Mouse (Mus musculus): Measurements from ENCODE around the gene Golgb1. TPM values are rescaled to one million over a fixed set of nuclear protein-coding genes. Genes with fewer than 3 reads are reported as not detected.

Golgb1 gene
- polyA plus RNA-seq, 1 experiment from 2014 or later: 97.2 TPM

DNA sequence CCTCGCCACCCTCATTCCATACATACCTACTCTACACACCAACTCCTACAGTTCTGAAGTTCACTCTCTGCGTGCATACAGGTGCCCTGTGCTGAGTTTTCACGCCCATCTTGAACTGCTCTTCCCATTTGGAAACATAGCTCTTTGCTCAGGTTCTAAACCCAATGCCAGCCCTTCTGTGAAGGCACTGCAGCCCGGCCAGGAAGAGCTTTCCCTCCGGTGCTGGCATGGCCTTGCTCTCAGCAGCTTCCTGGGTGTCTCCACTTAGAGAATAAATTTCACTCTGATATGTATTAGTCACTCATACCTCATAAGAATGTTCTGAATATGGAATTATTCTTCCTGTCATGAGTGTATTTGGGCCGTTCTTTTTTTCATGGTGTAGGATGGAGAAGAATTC lies 50.4 kb downstream of the Golgb1 start:
- no peak for ATAC-seq (ENCODE audit: low read depth)
- Histone ChIP-seq H3K9ac (ENCODE audit: low read length) (no peak overlapping the region), H3K36me3 (ENCODE audit: control insufficient read depth, insufficient read depth, low read length) (peaks cover 28% of the 10 kb centered on the region), H3K4me2 (ENCODE audit: low read depth, low read length) (no peak overlapping the region), H3K27me3 (ENCODE audit: control insufficient read depth, insufficient read depth, low read depth, low read length) (no peaks in the 10 kb centered on the region), H3K4me1 (replicated peaks; ENCODE audit: control insufficient read depth, insufficient read depth, low read length) (no peaks in the 10 kb centered on the region), H3K4me3 (ENCODE audit: low read length) (no peak overlapping the region), H3K9me3 (ENCODE audit: control insufficient read depth, low read length) (no peaks in the 10 kb centered on the region), H3K27ac (ENCODE audit: low read length) (no peak overlapping the region)
- 81% methylated on average over 6 of the region's 6 CpGs for WGBS

DNA sequence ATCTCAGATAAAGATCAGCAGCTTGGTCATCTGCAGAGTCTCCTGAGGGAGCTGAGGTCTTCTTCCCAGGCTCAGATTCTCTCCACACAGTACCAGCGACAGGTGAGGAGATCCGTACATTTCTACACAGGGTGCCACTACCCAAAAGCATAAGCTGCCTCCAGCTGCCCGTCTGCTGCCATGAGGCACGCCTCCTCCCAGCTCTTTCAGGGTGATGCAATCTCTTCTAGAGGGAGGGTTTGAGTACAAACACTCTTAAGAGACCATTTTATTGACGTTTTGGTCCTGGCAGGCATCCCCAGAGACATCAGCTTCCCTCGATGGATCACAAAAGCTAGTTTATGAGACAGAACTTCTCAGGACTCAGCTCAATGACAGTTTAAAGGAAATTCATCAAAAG lies 50.9 kb downstream of the Golgb1 start:
- no peak for ATAC-seq (ENCODE audit: low read depth)

DNA sequence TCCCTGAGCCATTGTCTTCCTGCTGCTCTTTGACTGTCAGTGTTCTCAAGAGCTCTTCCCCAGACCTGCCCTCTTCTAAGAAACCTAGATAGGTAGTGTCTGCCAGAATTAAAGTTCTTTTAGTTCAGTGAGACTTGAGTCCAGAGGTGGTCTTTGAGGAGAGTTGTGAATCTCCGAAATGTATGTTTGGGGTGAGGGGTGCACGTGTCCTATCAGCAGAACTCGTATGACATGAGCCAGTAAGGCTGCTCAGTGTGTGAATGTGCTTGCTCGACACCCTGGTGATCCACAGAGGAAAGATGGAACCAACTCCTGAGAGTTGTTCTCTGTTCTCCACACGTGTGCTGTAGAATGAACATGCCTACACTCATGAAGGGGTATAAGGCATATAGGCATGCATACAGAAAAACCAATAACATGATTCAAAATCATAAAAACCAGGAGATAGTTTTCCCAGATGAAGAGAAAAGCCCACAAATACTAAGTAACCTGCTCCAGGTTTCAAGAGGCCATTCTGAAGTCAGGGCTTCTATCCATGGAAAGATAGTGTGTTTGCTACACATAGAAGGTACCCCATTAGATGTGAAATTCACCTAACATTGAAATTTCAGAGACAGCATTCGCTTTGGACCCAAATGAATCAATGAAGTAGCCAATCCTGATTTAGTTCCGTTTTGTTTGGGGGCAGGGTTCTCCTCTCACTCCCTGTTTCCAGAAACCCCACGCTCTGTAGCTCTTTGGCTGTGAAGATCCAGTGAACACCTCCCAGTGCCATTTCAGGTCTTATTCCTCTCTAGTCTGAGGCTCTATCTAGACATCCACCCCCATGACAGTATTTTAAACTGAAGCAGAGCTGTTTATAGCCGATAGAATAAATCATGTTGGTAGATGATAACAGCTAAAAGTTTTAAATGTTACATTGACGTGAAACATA lies 51.8 kb downstream of the Golgb1 start:
- H3K4me1 ChIP-seq (replicated peaks; ENCODE audit: control insufficient read depth, insufficient read depth, low read length): no peaks in the 10 kb centered on the region
- H3K36me3 ChIP-seq (ENCODE audit: control insufficient read depth, insufficient read depth, low read length): peaks cover 26% of the 10 kb centered on the region
- no peak overlapping the region for H3K27ac ChIP-seq (ENCODE audit: low read length)
- WGBS: 89% methylated on average over 10 of the region's 10 CpGs
- H3K9ac ChIP-seq (ENCODE audit: low read length): no peak overlapping the region
- no peak for ATAC-seq (ENCODE audit: low read depth)
- H3K9me3 ChIP-seq (ENCODE audit: control insufficient read depth, low read length): no peaks in the 10 kb centered on the region
- H3K4me2 ChIP-seq (ENCODE audit: low read depth, low read length): no peak overlapping the region
- H3K27me3 ChIP-seq (ENCODE audit: control insufficient read depth, insufficient read depth, low read depth, low read length): no peaks in the 10 kb centered on the region
- H3K4me3 ChIP-seq (ENCODE audit: low read length): no peak overlapping the region

More for the DNA sequence above, 50.9 kb downstream of the Golgb1 start:
- H3K9me3 ChIP-seq (ENCODE audit: control insufficient read depth, low read length): no peaks in the 10 kb centered on the region
- H3K36me3 ChIP-seq (ENCODE audit: control insufficient read depth, insufficient read depth, low read length): peaks cover 28% of the 10 kb centered on the region
- no peak overlapping the region for H3K4me2 ChIP-seq (ENCODE audit: low read depth, low read length)
- no peak overlapping the region for H3K27ac ChIP-seq (ENCODE audit: low read length)
- H3K4me1 ChIP-seq (replicated peaks; ENCODE audit: control insufficient read depth, insufficient read depth, low read length): no peaks in the 10 kb centered on the region
- WGBS: 73% methylated on average over 6 of the region's 6 CpGs
- H3K9ac ChIP-seq (ENCODE audit: low read length): no peak overlapping the region
- no peak overlapping the region for H3K4me3 ChIP-seq (ENCODE audit: low read length)
- H3K27me3 ChIP-seq (ENCODE audit: control insufficient read depth, insufficient read depth, low read depth, low read length): no peaks in the 10 kb centered on the region

DNA sequence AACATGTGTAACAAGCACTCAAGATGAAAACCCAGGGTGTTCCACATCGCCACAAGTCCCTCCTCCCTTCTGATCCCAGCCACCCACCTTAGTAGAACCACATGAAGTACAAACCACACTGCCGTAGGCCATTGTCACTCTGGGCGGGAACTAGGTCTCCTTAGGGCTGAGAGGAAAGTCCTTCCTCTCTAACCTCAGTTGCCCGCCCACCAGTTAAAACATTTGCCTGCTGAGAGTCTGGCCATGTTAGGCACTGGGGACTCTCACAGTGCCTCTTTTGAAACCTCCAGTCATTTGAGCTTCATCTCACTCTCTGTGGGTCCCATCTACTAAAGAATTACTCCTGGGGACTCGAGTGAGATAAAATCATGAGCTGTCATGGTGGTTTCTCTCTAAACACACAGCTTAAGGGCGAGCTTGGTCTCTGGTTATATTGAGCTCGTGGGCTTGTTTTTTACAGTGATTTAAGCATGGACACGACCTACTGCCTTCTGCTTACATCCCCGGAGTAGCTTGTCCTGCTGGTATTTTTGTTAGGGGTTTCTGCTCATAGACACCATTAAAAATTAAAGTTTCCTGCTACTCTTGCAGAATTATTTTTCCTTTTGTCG lies 52.7 kb downstream of the Golgb1 start:
- Histone ChIP-seq H3K4me1 (replicated peaks; ENCODE audit: control insufficient read depth, insufficient read depth, low read length) (no peaks in the 10 kb centered on the region), H3K4me3 (ENCODE audit: low read length) (no peak overlapping the region), H3K4me2 (ENCODE audit: low read depth, low read length) (no peak overlapping the region), H3K27ac (ENCODE audit: low read length) (no peak overlapping the region), H3K9ac (ENCODE audit: low read length) (no peak overlapping the region), H3K36me3 (ENCODE audit: control insufficient read depth, insufficient read depth, low read length) (peaks cover 29% of the 10 kb centered on the region), H3K27me3 (ENCODE audit: control insufficient read depth, insufficient read depth, low read depth, low read length) (no peaks in the 10 kb centered on the region), H3K9me3 (ENCODE audit: control insufficient read depth, low read length) (no peaks in the 10 kb centered on the region)
- 80% methylated on average over 10 of the region's 10 CpGs for WGBS
- ATAC-seq (ENCODE audit: low read depth): no peak

DNA sequence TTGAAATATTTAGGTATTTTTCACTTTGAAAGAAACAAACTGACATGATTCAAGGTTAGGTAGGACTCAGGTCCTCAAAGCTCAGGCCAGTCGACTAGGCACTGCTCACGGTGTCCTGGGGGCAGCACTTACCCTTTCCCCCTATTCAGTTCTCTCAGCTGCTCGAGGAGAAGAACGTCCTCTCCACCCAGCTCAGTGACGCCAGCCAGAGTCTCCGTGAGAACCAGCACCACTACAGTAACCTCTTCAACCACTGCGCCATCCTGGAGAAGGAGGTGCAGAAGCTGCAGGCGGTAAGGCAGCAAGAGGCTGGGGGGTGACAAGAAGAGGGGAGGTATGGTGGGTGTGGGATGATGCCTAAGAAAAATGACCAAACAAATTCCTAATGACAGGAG lies 53.2 kb downstream of the Golgb1 start:
- Histone ChIP-seq H3K4me2 (ENCODE audit: low read depth, low read length) (no peak overlapping the region), H3K27me3 (ENCODE audit: control insufficient read depth, insufficient read depth, low read depth, low read length) (no peaks in the 10 kb centered on the region), H3K27ac (ENCODE audit: low read length) (no peak overlapping the region), H3K9ac (ENCODE audit: low read length) (no peak overlapping the region), H3K4me3 (ENCODE audit: low read length) (no peak overlapping the region), H3K9me3 (ENCODE audit: control insufficient read depth, low read length) (no peaks in the 10 kb centered on the region), H3K36me3 (ENCODE audit: control insufficient read depth, insufficient read depth, low read length) (peaks cover 31% of the 10 kb centered on the region), H3K4me1 (replicated peaks; ENCODE audit: control insufficient read depth, insufficient read depth, low read length) (no peaks in the 10 kb centered on the region)
- WGBS: 87% methylated on average over 8 of the region's 8 CpGs
- no peak for ATAC-seq (ENCODE audit: low read depth)

DNA sequence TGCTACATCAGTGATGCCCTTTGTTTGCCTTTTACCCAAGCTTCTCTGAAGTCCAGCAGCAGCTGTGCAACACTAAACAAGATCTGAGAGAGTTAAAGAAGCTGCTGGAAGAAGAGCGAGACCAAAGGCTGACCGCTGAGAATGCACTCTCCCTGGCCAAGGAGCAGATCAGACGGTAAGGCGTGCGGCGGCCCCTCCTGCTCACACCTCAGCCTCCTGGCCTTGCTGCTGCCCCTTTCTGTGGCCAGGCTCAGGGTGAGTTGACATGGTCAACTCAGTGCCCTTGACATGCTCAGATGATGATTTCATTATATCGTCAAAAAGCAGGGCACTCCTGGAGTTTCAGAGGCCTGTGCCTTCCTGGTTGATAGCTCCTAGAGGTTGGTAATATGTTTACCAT lies 54.3 kb downstream of the Golgb1 start:
- H3K36me3 ChIP-seq (ENCODE audit: control insufficient read depth, insufficient read depth, low read length): peaks cover 31% of the 10 kb centered on the region
- no peaks in the 10 kb centered on the region for H3K9me3 ChIP-seq (ENCODE audit: control insufficient read depth, low read length)
- no peak overlapping the region for H3K27ac ChIP-seq (ENCODE audit: low read length)
- no peak for ATAC-seq (ENCODE audit: low read depth)
- H3K4me3 ChIP-seq (ENCODE audit: low read length): no peak overlapping the region
- H3K4me1 ChIP-seq (replicated peaks; ENCODE audit: control insufficient read depth, insufficient read depth, low read length): no peaks in the 10 kb centered on the region
- H3K9ac ChIP-seq (ENCODE audit: low read length): no peak overlapping the region
- 92% methylated on average over 7 of the region's 7 CpGs for WGBS
- H3K4me2 ChIP-seq (ENCODE audit: low read depth, low read length): no peak overlapping the region
- no peaks in the 10 kb centered on the region for H3K27me3 ChIP-seq (ENCODE audit: control insufficient read depth, insufficient read depth, low read depth, low read length)

DNA sequence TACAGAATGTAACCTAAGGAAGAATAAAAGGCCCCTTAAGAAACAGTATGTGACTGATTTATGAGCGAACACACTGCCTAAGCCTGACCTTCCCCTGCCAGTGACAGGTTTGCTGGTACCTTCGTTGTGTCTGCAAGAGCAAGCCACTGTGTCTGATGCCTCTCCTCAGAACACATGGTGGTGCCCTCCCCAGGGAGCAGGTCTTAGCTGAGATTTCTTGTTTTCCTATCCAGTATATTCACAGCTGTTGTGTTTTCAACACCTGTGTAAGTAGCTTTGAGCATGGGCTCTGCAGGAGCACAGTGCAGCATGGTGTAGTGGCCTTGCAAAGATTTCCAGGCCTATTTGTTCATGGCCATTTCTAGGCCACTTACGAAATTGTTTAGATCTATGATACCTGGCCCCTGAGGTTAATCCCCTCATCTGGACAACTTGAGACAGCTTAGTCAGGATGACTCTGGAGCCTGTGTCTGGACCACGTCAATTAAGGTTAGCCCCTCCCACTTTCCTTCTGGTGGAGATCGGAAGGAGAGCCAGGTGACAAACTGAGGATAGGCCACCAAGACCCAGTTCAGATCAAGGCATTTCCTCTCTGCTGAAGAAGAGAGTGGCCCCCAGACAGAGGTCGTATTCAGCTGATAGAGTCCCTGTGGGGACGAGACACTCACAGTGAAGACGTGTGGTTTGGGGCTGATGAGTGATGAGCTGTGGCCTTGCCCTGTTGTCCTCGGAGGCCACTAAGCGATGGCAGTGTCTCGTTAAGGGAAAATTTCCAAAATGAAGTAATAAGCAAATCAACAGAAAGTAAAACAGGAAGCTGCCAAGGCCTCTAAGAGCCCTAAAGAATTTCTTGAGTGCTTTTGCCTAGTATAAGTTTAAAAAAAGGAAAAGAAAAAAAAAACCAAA lies 55.5 kb downstream of the Golgb1 start:
- ATAC-seq (ENCODE audit: low read depth): no peak

DNA sequence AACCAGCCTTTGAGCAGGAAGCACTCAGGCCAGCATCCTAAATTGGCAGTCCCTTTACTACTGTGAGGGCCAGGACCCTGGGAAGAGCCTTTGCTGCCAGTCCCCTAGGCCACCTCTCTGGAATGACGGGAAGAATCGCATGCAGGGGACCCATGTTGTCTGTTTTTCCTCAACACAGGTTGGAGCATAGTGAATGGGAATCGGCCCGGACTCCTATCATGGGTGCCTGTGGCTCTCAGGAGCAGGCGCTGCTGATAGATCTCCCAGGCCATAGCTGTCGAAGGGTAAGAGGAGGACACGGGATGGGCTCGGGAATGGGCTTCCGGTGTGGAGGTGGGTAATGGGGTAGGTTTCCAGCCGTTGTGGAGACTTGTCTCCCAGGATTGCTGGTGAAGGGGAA lies 56.4 kb downstream of the Golgb1 start:
- ATAC-seq (ENCODE audit: low read depth): no peak
- H3K27ac ChIP-seq (ENCODE audit: low read length): no peak overlapping the region
- H3K27me3 ChIP-seq (ENCODE audit: control insufficient read depth, insufficient read depth, low read depth, low read length): no peaks in the 10 kb centered on the region

More for the DNA sequence above, 55.5 kb downstream of the Golgb1 start:
- Histone ChIP-seq H3K36me3 (ENCODE audit: control insufficient read depth, insufficient read depth, low read length) (peaks cover 27% of the 10 kb centered on the region), H3K27ac (ENCODE audit: low read length) (no peak overlapping the region), H3K9ac (ENCODE audit: low read length) (no peak overlapping the region), H3K4me2 (ENCODE audit: low read depth, low read length) (no peak overlapping the region), H3K4me1 (replicated peaks; ENCODE audit: control insufficient read depth, insufficient read depth, low read length) (no peaks in the 10 kb centered on the region; the same call in 1 of the 2 replicates), H3K4me3 (ENCODE audit: low read length) (no peak overlapping the region), H3K9me3 (ENCODE audit: control insufficient read depth, low read length) (no peaks in the 10 kb centered on the region), H3K27me3 (ENCODE audit: control insufficient read depth, insufficient read depth, low read depth, low read length) (no peaks in the 10 kb centered on the region)
- 63% methylated on average over 11 of the region's 11 CpGs for WGBS

DNA sequence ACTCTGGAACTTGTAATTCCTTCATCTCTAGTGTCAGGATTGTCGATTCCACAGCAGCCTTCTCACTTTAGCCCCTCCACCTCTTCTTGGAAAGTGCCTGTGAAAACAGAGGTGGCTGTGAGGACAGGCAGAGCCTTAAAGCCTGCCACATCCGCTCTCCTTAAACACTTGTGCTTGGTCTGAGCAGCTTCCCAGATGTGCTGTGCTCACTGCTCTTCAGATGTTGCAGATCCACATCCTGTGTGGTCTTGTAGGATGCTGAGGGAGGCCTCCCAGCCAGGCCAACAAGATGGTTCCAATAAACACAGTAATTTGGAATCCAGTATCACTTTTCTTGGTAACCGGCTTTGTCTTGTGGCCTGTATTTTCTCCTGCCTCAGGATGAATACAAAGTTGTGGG lies 57.0 kb downstream of the Golgb1 start:
- Histone ChIP-seq H3K4me3 (ENCODE audit: low read length) (no peak overlapping the region), H3K27me3 (ENCODE audit: control insufficient read depth, insufficient read depth, low read depth, low read length) (no peaks in the 10 kb centered on the region), H3K9me3 (ENCODE audit: control insufficient read depth, low read length) (no peaks in the 10 kb centered on the region), H3K4me1 (replicated peaks; ENCODE audit: control insufficient read depth, insufficient read depth, low read length) (no peaks in the 10 kb centered on the region; the same call in 1 of the 2 replicates), H3K36me3 (ENCODE audit: control insufficient read depth, insufficient read depth, low read length) (peaks cover 19% of the 10 kb centered on the region), H3K4me2 (ENCODE audit: low read depth, low read length) (no peak overlapping the region), H3K27ac (ENCODE audit: low read length) (no peak overlapping the region), H3K9ac (ENCODE audit: low read length) (no peak overlapping the region)
- WGBS: 75% methylated on average over 3 of the region's 3 CpGs
- no peak for ATAC-seq (ENCODE audit: low read depth)

More for the DNA sequence above, 56.4 kb downstream of the Golgb1 start:
- WGBS: 92% methylated on average over 10 of the region's 10 CpGs
- Histone ChIP-seq H3K4me2 (ENCODE audit: low read depth, low read length) (no peak overlapping the region), H3K4me3 (ENCODE audit: low read length) (no peak overlapping the region), H3K36me3 (ENCODE audit: control insufficient read depth, insufficient read depth, low read length) (peaks cover 23% of the 10 kb centered on the region), H3K4me1 (replicated peaks; ENCODE audit: control insufficient read depth, insufficient read depth, low read length) (no peaks in the 10 kb centered on the region; the same call in 1 of the 2 replicates), H3K9me3 (ENCODE audit: control insufficient read depth, low read length) (no peaks in the 10 kb centered on the region), H3K9ac (ENCODE audit: low read length) (no peak overlapping the region)

Measured in lung, embryonic 16.5 days (tissue).